Mouse (Mus musculus): ENCODE measurements around the gene Kdm6a.

The Kdm6a gene

DNA sequence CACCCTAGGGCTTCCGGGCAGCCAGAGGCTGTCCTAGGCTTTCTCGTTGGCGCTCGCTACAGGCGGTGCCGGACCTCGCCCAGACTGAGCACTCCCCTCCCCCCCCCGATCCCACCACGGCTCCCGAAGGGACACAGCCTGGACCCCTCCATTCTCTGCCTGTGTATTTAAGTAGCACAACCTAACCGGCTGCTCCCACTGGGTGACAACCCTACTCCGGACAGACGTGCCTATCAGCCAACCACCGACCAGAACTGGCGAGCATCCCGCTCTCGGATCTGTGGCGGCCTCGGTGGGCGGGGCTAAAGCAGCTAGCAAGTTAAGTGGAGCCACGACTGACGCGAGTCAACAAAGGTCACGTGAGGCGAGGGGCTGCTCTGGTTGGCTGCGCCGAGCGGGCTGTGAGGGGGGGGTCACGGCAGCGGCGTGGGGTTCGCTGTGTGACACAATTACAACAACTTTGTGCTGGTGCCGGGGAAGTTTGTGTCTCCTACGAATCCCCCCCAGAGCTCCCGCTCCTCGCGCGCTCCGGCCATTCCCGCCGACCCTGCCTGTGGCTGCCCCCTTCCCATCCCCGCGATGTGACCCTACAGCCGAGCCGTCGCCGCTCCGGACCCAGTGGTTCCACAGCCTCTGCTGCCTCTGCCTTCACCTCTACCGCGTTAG lies at the start of gene Kdm6a:
Gene Kdm6a, plus strand, starts transcription at position 384 of the 666 bp plus-strand sequence.
- peak; percentile 98 to 100 for DNase-seq

- no peak for DNase-seq
These were observed 16.8 kb upstream of the Kdm6a start, which contains the start of gene Dusp21 for GRCm38 (mm10) chrX:18145557-18145956. Gene Dusp21 (plus strand): TSS chrX:18145857.

- DNase-seq, result no peak
These were observed 1.5 kb upstream of the Kdm6a start for GRCm38 (mm10) chrX:18160734-18161442.

DNA sequence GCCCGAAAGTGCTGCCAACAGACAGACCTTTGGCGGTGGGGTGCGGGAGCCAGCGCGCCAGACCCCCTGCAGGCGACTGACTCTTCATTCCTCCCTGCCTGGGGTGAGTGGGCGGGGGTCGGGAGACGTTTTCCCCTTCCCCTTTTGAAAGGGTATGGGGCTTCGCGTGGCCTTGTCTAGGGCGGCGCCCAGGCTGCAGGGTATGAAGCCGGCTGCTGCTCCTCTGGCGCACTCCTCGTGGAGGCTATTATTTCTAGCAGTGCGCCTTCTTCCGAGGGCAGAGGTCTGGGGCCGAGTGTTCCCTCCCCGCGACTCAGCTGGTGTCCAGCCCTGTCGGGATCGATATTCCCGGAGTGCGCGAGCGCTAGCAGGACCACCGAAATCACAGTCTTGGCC lies 581 bp upstream of the Kdm6a start:
- peak; percentile 55 to 72 for DNase-seq

DNA sequence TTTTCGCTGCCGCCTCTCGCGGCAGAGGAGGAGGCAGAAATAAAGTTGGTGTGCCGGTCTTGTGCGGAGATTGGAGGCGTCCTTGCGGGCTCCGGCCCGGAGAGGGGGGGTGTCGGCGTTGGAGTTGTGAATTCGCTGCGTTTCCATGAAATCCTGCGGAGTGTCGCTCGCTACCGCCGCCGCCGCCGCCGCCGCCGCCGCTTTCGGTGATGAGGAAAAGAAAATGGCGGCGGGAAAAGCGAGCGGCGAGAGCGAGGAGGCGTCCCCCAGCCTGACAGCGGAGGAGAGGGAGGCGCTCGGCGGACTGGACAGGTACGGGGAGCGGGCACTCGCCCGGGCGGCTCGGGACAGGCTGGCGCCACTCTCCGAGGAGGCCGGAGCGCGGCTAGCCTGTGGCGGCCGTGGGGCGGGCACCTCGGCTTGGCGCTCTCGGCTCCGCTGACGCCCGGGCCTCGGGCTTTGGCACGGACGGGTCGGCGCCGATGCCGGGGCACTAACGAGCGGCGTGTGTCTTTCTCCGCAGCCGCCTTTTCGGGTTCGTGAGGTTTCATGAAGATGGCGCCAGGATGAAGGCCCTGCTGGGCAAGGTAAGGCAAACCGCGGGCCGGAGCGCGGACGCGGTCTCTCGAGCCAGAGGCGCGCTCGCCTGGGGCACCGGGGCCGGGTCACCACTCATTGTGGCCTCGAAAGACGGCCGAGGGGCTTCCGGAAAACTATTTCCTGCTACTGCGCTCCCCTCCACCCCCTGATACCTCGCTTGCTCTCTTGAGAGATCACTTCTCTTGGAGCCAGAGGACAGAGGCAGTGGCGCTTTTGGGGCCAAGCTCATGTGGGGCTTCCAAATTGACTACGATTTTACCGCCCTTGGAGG lies 721 bp downstream of the Kdm6a start:
- DNase-seq, result peak; percentile 62 to 74

- DNase-seq, result peak; percentile 10 to 27
These were observed 1.7 kb downstream of the Kdm6a start for GRCm38 (mm10) chrX:18163917-18164624.

GRCm38 (mm10) chrX:18165121-18165520 lies 2.7 kb downstream of the Kdm6a start:
- no peak for DNase-seq

DNA sequence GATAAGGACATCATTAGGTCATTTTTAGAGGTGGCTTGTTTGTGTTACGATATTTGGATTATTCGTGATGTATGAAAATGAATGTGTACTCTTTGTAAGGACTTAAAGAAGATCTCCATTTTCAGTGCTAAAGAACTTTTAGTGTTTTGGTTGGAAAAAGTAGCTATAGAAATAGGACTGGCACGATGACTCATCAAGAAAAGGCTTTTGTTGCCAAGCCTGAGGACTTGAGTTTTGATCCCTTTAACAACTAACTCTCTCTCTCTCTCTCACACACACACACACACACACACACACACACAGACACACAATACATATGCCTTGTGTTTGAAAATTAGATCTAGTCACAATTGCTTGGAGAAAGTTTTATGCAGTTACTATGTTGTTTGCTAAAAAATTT lies 4.6 kb downstream of the Kdm6a start:
- DNase-seq, result no peak

DNA sequence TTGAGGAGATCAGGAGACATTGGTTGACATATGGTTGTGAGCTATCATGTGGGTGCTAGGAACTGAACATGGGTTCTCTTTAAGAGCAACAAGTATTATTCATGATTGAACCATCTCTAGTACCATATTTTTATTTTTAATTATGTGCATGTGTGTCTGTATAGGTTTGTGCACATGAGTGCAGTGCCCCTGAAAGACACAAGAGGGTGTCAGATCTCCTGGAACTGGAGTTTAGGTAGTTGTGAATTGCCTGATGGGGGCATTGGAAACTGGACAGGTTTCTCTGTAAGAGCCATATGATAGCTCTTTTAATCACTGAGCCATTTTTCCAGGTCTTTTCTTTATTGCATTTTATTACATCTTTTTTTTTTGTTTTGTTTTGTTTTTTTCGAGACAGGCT lies 6.6 kb downstream of the Kdm6a start:
- no peak for DNase-seq

GRCm38 (mm10) chrX:18174831-18175230 lies 12.5 kb downstream of the Kdm6a start:
- no peak for DNase-seq

DNA sequence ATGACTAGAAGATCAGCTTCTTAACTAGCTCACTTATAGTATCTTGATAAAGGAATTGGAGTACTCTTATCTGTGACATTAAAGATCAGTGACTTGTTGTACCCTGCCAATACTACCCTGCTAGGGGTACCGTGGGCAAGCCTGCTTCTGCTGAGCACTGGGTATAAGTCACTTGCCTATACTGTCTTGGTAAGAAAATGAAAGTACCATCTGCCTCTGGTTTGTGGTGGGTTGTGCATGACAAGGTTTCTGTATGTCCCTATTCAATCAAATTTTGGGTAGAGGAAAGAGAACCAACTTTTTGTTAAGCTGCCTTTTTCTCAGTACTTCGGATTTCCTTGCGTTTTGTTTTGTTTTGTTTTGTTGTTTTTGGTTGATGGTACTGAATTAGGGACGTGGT lies 15.4 kb downstream of the Kdm6a start:
- DNase-seq, result no peak

DNA sequence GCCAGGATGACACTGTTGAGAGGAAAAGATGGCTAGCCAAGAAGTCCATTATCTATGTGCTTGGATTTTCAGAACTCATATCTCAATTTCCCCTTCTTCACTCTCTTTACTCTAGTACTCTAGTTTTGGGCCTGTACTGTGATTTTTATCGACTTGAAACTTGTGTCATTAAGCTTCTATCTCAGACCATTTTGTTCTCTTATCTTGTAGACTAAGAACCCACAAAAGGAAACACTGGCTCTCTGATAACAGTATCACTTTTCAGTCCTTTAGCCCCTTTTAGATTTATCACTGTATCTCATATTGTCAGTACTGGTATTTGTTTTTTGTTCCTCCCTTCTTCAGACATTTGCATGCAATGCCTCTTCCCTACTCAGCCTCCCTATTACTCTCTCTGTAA lies 17.1 kb downstream of the Kdm6a start:
- no peak for DNase-seq

DNA sequence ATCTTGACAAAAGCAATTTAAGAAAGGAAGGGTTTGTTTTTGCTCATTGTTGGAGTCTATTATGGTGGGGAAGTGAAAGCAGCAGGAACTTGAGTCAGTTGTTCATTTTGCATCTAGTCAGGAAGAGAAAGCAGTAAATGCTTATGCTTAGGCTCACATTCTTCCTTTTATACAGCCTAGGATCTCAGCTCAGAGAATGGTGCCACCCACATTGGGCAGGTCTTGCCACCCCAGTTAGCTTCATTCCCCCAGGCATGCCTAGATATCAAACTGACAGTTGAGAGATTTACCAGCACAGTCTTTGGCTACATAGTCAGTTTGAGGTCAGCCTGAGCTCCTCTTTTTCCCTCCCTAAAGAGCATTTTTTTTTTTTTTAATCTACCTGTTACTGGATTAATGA lies 24.8 kb downstream of the Kdm6a start:
- no peak for DNase-seq

DNA sequence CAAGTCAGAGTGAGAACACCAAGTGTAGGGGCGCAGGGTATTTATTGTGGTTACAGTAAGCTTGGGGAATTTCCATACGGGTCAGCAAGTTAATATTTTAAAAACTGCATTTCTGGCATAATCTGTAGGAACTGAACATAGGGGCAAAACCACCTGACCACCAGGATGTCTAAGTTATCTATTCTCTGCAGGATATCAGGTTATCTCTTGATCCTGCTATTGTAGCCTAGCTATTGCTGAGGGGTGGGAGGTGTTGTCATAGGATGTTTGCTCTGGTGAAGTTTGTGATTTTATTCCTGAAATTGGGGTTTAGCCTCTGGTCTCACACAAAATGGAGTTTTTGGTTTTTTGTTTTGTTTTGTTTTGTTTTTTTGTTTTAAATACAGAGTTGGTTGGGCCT lies 25.9 kb downstream of the Kdm6a start:
- DNase-seq, result no peak

- DNase-seq, result no peak
These were observed 77.2 kb downstream of the Kdm6a start for GRCm38 (mm10) chrX:18239572-18239971.

DNA sequence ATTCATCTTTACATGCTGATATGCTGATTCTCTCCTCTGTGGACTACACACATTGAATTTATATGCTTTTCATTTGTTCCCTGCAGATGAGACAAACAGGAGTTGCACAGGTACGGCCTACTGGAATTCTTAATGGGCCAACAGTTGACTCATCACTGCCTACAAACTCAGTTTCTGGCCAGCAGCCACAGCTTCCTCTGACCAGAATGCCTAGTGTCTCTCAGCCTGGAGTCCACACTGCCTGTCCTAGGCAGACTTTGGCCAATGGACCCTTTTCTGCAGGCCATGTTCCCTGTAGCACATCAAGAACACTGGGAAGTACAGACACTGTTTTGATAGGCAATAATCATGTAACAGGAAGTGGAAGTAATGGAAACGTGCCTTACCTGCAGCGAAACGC lies 88.2 kb downstream of the Kdm6a start:
- peak; percentile 14 to 21 for DNase-seq

DNA sequence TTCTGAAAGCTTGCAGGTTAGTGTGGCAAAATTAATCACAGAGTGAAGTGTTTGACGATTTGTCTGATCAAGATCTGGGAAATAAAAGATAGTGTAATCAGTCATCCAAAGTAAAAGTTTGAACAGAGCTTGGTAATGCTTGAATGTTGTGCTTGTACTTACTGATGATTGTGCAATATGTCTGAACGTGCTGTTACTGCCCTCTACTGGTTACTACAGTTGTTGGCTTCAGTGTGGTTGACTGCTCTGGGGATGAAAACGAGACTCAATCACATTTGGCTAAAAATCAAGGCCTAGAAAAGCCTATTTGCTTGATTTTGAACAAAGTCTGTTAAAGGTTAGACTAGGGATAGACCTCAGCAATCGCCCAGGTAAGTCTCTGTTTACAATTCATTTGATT lies 92.4 kb downstream of the Kdm6a start:
- DNase-seq, result peak; percentile 12 to 60

GRCm38 (mm10) chrX:18258238-18258809 lies 95.9 kb downstream of the Kdm6a start:
- peak; percentile 56 to 77 for DNase-seq

- DNase-seq, result no peak
These were observed 116.2 kb downstream of the Kdm6a start for GRCm38 (mm10) chrX:18278561-18278960.

GRCm38 (mm10) chrX:18280134-18280533 lies 117.8 kb downstream of the Kdm6a start:
- DNase-seq, result no peak

All from cerebellum, postnatal 36 days (tissue).